Mouse (Mus musculus) CH12.LX (cell line): ENCODE results near the gene Fbxl17. TPM values are rescaled to one million over a fixed set of nuclear protein-coding genes. Genes with fewer than 3 reads are reported as not detected.

Experiments
- DNase-seq: peaks from one replicate; pipeline ENCODE4 v3.0.0-alpha.2; 2013; ENCODE audit errors: extremely low read depth
- H3K27ac ChIP-seq: 2 replicates; pipeline ENCODE4 v1.5.1; 2012; ENCODE audit warnings: low read depth, mild to moderate bottlenecking, control low read depth, moderate library complexity; ENCODE audit not compliant: insufficient read depth
- H3K27me3 ChIP-seq: replicated peaks from 2 replicates; pipeline ENCODE3; 2012; ENCODE audit warnings: inconsistent platforms
- H3K36me3 ChIP-seq, 2 experiments: replicated peaks in 1 of 2; 2 replicates each; pipeline versions ENCODE3 to v1.6.1; 2012; ENCODE audit warnings: inconsistent platforms in 1 of 2, low read length in 1 of 2, mild to moderate bottlenecking in 1 of 2, mixed read lengths in 1 of 2, moderate library complexity in 1 of 2; ENCODE audit not compliant: control insufficient read depth in 1 of 2, insufficient read depth in 1 of 2
- H3K4me1 ChIP-seq, 2 experiments: 2 replicates each; pipeline ENCODE4 v1.6.1; 2012; ENCODE audit warnings: inconsistent platforms in 1 of 2, moderate library complexity in 1 of 2; ENCODE audit not compliant: insufficient read depth in 2 of 2, control insufficient read depth in 1 of 2
- H3K4me2 ChIP-seq: 2 replicates; pipeline ENCODE4 v1.6.1; 2012; ENCODE audit warnings: low read depth, mild to moderate bottlenecking, control low read depth; ENCODE audit not compliant: poor library complexity, insufficient read depth, severe bottlenecking
- H3K4me3 ChIP-seq, 3 experiments: fragments of 150-350 bp in 1 of 3; sonication (generic) in 1 of 3; replicated peaks in 1 of 3; 2 replicates each; pipeline versions ENCODE3 to v1.5.1; 2011 to 2012; ENCODE audit warnings: low read depth in 2 of 3, low read length in 2 of 3, mild to moderate bottlenecking in 2 of 3, moderate library complexity in 2 of 3, control low read depth in 1 of 3, improper control_type of control experiment in 1 of 3, inconsistent platforms in 1 of 3, mixed read lengths in 1 of 3; ENCODE audit not compliant: poor library complexity in 1 of 3
- H3K79me2 ChIP-seq: replicated peaks from 2 replicates; pipeline ENCODE4 v1.6.1; 2012; ENCODE audit warnings: mild to moderate bottlenecking, moderate library complexity; ENCODE audit not compliant: control insufficient read depth, poor library complexity, insufficient read depth, severe bottlenecking; ENCODE audit errors: extremely low read depth
- H3K9ac ChIP-seq: 2 replicates; pipeline ENCODE4 v1.6.1; 2012; ENCODE audit warnings: low read depth, mild to moderate bottlenecking, control low read depth, moderate library complexity; ENCODE audit not compliant: insufficient read depth
- H3K9me3 ChIP-seq: replicated peaks from 2 replicates; pipeline ENCODE3; 2012; ENCODE audit warnings: low read length, inconsistent platforms, mixed read lengths
- BHLHE40 ChIP-seq: IDR thresholded peaks from 2 replicates; pipeline ENCODE4 v1.6.1; 2011; ENCODE audit warnings: mild to moderate bottlenecking, low read depth, low read length, improper control_type of control experiment
- CHD2 ChIP-seq: IDR thresholded peaks from 2 replicates; pipeline ENCODE4 v1.6.1; 2011; ENCODE audit warnings: low read length, improper control_type of control experiment
- EP300 ChIP-seq: IDR thresholded peaks from 2 replicates; pipeline ENCODE4 v1.6.1; 2011; ENCODE audit warnings: low read length, improper control_type of control experiment
- GABPA ChIP-seq: IDR thresholded peaks from 2 replicates; pipeline ENCODE4 v1.6.1; 2012; ENCODE audit warnings: low read depth, low read length, improper control_type of control experiment, inconsistent platforms; ENCODE audit not compliant: insufficient replicate concordance
- JUN ChIP-seq: IDR thresholded peaks from 2 replicates; pipeline ENCODE4 v1.6.1; 2011; ENCODE audit warnings: low read depth, mild to moderate bottlenecking, low read length, improper control_type of control experiment, moderate library complexity; ENCODE audit not compliant: insufficient read depth
- JUND ChIP-seq: conservative IDR thresholded peaks from 2 replicates; pipeline ENCODE4 v1.6.1; 2011; ENCODE audit warnings: low read depth, low read length, improper control_type of control experiment
- MAFK ChIP-seq: IDR thresholded peaks from 2 replicates; pipeline ENCODE4 v1.6.1; 2011; ENCODE audit warnings: low read length, improper control_type of control experiment; ENCODE audit not compliant: insufficient replicate concordance
- MAX ChIP-seq: IDR thresholded peaks from 2 replicates; pipeline ENCODE4 v1.6.1; 2011; ENCODE audit warnings: low read length, improper control_type of control experiment
- MAZ ChIP-seq: IDR thresholded peaks from 2 replicates; pipeline ENCODE4 v1.6.1; 2012; ENCODE audit warnings: low read depth, mild to moderate bottlenecking, inconsistent platforms, low read length, improper control_type of control experiment, moderate library complexity
- MEF2A ChIP-seq: IDR thresholded peaks from 2 replicates; pipeline ENCODE4 v1.6.1; 2014; ENCODE audit warnings: low read depth, mild to moderate bottlenecking, inconsistent platforms, low read length, improper control_type of control experiment, borderline replicate concordance
- MYC ChIP-seq: IDR thresholded peaks from 2 replicates; pipeline ENCODE4 v1.6.1; 2011; ENCODE audit warnings: low read depth, mild to moderate bottlenecking, improper control_type of control experiment, low read length
- PAX5 ChIP-seq: IDR thresholded peaks from 2 replicates; pipeline ENCODE4 v1.6.1; 2012; ENCODE audit warnings: low read length, inconsistent platforms, mixed read lengths
- RAD21 ChIP-seq: IDR thresholded peaks from 2 replicates; pipeline ENCODE4 v1.6.1; 2011; ENCODE audit warnings: low read depth, mild to moderate bottlenecking, low read length, improper control_type of control experiment, moderate library complexity
- UBTF ChIP-seq: IDR thresholded peaks from 2 replicates; pipeline ENCODE4 v1.6.1; 2012; ENCODE audit warnings: low read depth, mild to moderate bottlenecking, inconsistent platforms, low read length, improper control_type of control experiment, moderate library complexity
- ZNF384 ChIP-seq: IDR thresholded peaks from 2 replicates; pipeline ENCODE4 v1.6.1; 2012; ENCODE audit warnings: low read depth, low read length, improper control_type of control experiment, inconsistent platforms
- dilution Hi-C: fragments of 300-500 bp; cut with MboI; formaldehyde crosslinking; loops from 2 replicates; pipeline ENCODE4 v1.14.3; 2020; ENCODE audit warnings: low sequenced_read_pairs; ENCODE audit not compliant: extremely low pct_unique_long_range_greater_than_20kb, extremely low pct_ligation_motif_present
- in situ Hi-C: fragments of 300-500 bp; cut with MboI; formaldehyde crosslinking; loops from 3 replicates; pipeline ENCODE4 v1.14.3; 2019; ENCODE audit warnings: low sequenced_read_pairs, low pct_ligation_motif_present, low pct_unique_long_range_greater_than_20kb, mixed read lengths
- polyA plus RNA-seq: library from polyadenylated mRNA; unstranded; fragments of >175 nt; gene quantifications from 2 replicates; pipeline ENCODE4 v1.2.1, GENCODE M21; 2012; ENCODE audit warnings: low read depth; ENCODE audit not compliant: insufficient read length
- total RNA-seq, 2 experiments: library from RNA; depleted of rRNA; stranded (reverse); fragments of 300-350 nt in 1 of 2; fragments of >200 nt in 1 of 2; gene quantifications; 2 replicates each; pipeline ENCODE4 v1.2.3; 2012 to 2014

Fbxl17 gene
- total and polyA plus RNA-seq, 3 experiments, result 4.0 to 6.9 (median 4.3) TPM

GRCm38 (mm10) chr17:63533074-63533836 is 33.4 kb upstream of the Fbxl17 start:
- H3K9me3 ChIP-seq, result no peaks in the 10 kb centered on the region
- H3K4me1 ChIP-seq, result peaks cover 5 to 6% of the 10 kb centered on the region in 2 experiments; a peak in 3 of 4 replicates
- no peaks in the 10 kb centered on the region for H3K36me3 ChIP-seq
- no peaks in the 10 kb centered on the region for H3K27me3 ChIP-seq
- dilution Hi-C loops (no loop called here), in situ Hi-C loops (no loop called here)
- no peak overlapping the region for H3K27ac ChIP-seq
- TF ChIP-seq JUN, result no peak
- TF ChIP-seq MAZ, result no peak
- no peak for TF ChIP-seq RAD21
- TF ChIP-seq MAX, result no peak
- TF ChIP-seq GABPA, result no peak
- no peak for TF ChIP-seq UBTF
- no peak for TF ChIP-seq MAFK
- TF ChIP-seq CHD2, result no peak
- no peak for TF ChIP-seq EP300
- TF ChIP-seq BHLHE40, result no peak
- no peak overlapping the region for H3K4me2 ChIP-seq
- H3K9ac ChIP-seq, result no peak overlapping the region
- no peak for DNase-seq
- H3K4me3 ChIP-seq, result no peak overlapping the region
- H3K79me2 ChIP-seq, result no peaks in the 10 kb centered on the region

GRCm38 (mm10) chr17:63529476-63529875 is 29.7 kb upstream of the Fbxl17 start:
- H3K4me2 ChIP-seq, result peak overlapping the region; percentile 50; the same call in 1 of the 2 replicates
- TF ChIP-seq ZNF384, result no peak
- TF ChIP-seq UBTF, result no peak
- TF ChIP-seq JUND, result no peak
- TF ChIP-seq PAX5, result no peak
- TF ChIP-seq MYC, result no peak
- TF ChIP-seq MAZ, result no peak
- TF ChIP-seq MEF2A, result no peak
- TF ChIP-seq, all 38 proteins: peak for 0
- in situ Hi-C loops (no loop called here), dilution Hi-C loops (no loop called here)
- no peaks in the 10 kb centered on the region for H3K27me3 ChIP-seq
- no peak overlapping the region for H3K9ac ChIP-seq
- no peak for DNase-seq
- H3K36me3 ChIP-seq, result no peaks in the 10 kb centered on the region
- H3K79me2 ChIP-seq, result no peaks in the 10 kb centered on the region
- H3K4me1 ChIP-seq, result peaks cover 4 to 5% of the 10 kb centered on the region in 2 experiments; a peak in 3 of 4 replicates
- no peaks in the 10 kb centered on the region for H3K9me3 ChIP-seq
- H3K4me3 ChIP-seq, result no peak overlapping the region
- no peak overlapping the region for H3K27ac ChIP-seq
